Mouse (Mus musculus) neutrophil, adult 65 days (primary cell): ENCODE data around the gene Slc9c1. TPM values are rescaled to one million over a fixed set of nuclear protein-coding genes. Genes with fewer than 3 reads are reported as not detected.

Experiments
- total RNA-seq: library from RNA; stranded (reverse); gene quantifications from 2 replicates; pipeline ENCODE4 v1.2.4, GENCODE M21; 2023

Gene Slc9c1
- not detected in 2 replicates for total RNA-seq

GRCm38 (mm10) chr16:45535009-45535408, at the start of gene Slc9c1:
Gene Slc9c1, plus strand, starts transcription at chr16:45535309.

GRCm38 (mm10) chr16:45492927-45493326, 42.2 kb upstream of the Slc9c1 start, which contains the start of gene Gm609:
Gene Gm609, minus strand, starts transcription at chr16:45492969.

GRCm38 (mm10) chr16:45531950-45532349, 3.2 kb upstream of the Slc9c1 start, which contains the start of gene Gm17783:
Gene Gm17783, minus strand, starts transcription at chr16:45532050.

GRCm38 (mm10) chr16:45610267-45610666, 75.2 kb downstream of the Slc9c1 start, which contains the start of gene Gcsam:
Gene Gcsam, plus strand, starts transcription at chr16:45610380.

DNA sequence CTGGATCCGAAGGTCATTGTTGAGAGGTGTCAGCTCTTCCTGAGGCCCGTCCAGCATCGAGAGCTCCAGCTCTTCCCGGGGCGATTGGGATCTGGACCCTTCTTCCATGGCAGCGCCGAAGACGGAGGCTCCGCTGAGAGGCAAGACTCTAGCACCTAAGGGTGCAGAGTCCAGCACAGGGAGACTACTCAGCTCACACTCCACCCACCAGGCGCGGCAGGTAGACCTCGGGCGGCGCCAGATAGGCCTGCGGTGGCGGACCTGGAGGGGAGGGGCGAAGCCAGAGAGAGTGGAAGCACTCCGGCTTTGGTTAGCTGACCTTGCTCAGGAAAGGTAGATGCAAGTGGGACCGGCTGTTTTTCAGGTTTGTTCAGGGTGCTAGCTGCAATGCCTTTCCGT, 118.8 kb downstream of the Slc9c1 start, which contains the start of gene BC016579:
Gene BC016579, minus strand, starts transcription at position 135 of the 399 bp plus-strand sequence.

Other genes starting within 250 kb of the Slc9c1 start
- 0.39 TPM in 1 of 2 replicates, not detected in the other for gene Cd200, start 126.3 kb upstream of the Slc9c1 start, total RNA-seq
- gene Gm609, start 42.3 kb upstream of the Slc9c1 start, total RNA-seq, result not detected in 2 replicates
- not detected in 2 replicates for gene Gm17783, start 3.3 kb upstream of the Slc9c1 start, total RNA-seq
- not detected in 2 replicates for gene Gcsam, start 75.1 kb downstream of the Slc9c1 start, total RNA-seq
- not detected in 2 replicates for gene BC016579, start 118.8 kb downstream of the Slc9c1 start, total RNA-seq
- 0.69 TPM in 1 of 2 replicates, not detected in the other for gene Tmprss7, start 158.3 kb downstream of the Slc9c1 start, total RNA-seq
- 0.54 TPM in 1 of 2 replicates, not detected in the other for gene Tagln3, start 189.3 kb downstream of the Slc9c1 start, total RNA-seq
- 20.4 and 23.8 TPM in 2 replicates for gene Abhd10, start 207.6 kb downstream of the Slc9c1 start, total RNA-seq